Mouse (Mus musculus): Measurements from ENCODE around the gene Ccdc96. TPM values are rescaled to one million over a fixed set of nuclear protein-coding genes. Genes with fewer than 3 reads are reported as not detected.

The Ccdc96 gene
- polyA plus RNA-seq (2012; rRNA removed): 0.04 TPM in 1 of 2 replicates, not detected in the other

DNA sequence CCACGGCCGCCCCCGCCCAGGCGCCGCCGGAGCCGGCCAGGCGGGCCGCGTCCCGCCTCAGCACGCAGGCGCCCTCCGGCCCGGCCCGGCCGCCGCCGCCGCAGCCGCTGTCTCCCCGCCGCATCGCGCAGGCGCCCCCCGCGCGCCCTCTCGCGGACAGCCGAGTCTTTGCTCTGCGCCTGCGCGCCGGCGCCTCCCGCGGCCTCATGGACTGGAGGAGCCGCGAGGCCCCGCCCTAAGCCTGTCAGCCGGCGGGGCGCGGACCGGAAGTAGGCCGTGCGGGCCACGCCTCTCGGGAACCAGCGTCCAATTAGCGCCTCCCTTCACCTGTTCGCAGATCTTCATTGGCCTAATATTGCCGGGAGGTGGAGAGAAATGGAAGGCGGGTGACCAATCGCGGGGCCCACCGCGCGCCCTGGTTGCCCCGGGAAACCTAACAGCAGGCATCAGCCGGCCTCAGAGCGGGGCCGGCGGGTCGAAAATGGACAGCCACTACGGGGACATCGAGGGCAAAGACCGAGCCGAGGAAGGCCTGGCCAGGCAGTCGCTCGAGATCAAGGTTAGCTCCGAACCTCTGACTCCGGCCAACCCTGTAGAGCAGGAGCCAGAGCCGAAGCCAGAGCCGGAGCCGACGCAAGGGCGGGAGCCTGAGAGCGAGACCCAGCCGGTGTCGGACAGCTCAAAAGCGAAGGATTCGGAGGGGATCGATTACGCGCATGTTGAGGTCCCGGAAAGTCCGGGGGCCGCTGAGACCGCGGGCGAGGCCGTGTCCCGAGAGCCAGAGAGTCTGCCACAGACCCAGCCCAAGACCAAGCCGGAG is at the start of gene Ccdc96, which contains the start of gene Tada2b:
Gene Ccdc96, plus strand, starts transcription at position 418 of the 820 bp plus-strand sequence.
Gene Tada2b, minus strand, starts transcription at position 115 of the 820 bp plus-strand sequence.
- Histone ChIP-seq H3K4me3 (ENCODE audit: extremely low read depth, insufficient read depth, insufficient read length) (peak within 1 kb of the TSS; percentile 76), H3K36me3 (ENCODE audit: control insufficient read depth, insufficient read depth, low read length) (no peaks in the 10 kb centered on the region), H3K27ac (ENCODE audit: insufficient read depth, low read length) (peak within 1 kb of the TSS; percentile 59), H3K4me1 (ENCODE audit: control insufficient read depth, insufficient read depth, insufficient read length) (peaks cover 30% of the 10 kb centered on the region), H3K27me3 (ENCODE audit: control insufficient read depth, insufficient read depth, low read length) (no peaks in the 10 kb centered on the region)
- peak; percentile 4; the same call in 1 of the 2 replicates for TF ChIP-seq POLR2A (IDR thresholded peaks at IDR 0.05; ENCODE audit: low read depth, low read length)
- TF ChIP-seq CTCF (IDR thresholded peaks at IDR 0.05; ENCODE audit: extremely low read depth, insufficient read depth, insufficient read length, insufficient replicate concordance): peak; percentile 44; the same call in 1 of the 2 replicates
- DNase-seq (ENCODE audit: low read depth in 1 of 2, low spot score in 2 of 2): peak; percentile 97
- 6% methylated on average over 97 of the region's 97 CpGs for WGBS

DNA sequence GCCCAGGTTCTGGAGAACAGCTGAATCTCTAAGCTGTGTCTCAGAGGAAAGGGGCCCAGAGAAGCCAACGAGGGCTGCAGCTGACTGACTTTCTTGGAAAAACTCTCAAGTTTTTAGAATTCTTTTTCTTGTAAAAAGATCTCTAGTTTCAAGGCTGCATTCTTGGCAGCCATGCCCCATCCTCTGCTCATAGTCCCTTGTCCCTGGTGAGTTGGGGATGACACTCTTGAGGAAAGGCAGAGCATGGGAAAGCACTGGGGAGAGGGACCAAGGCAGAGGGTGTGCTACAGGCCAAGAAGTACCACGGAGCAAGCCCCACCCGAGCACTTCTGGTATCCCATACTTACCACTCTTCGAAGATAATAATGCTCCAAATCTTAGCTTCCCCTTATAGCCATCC is 47.5 kb upstream of the Ccdc96 start:
- no peak for DNase-seq (ENCODE audit: low read depth in 1 of 2, low spot score in 2 of 2)
- WGBS: 67% methylated on average over 4 of the region's 4 CpGs
- Histone ChIP-seq H3K4me3 (ENCODE audit: extremely low read depth, insufficient read depth, insufficient read length) (no peak overlapping the region), H3K27me3 (ENCODE audit: control insufficient read depth, insufficient read depth, low read length) (no peaks in the 10 kb centered on the region), H3K27ac (ENCODE audit: insufficient read depth, low read length) (no peak overlapping the region), H3K4me1 (ENCODE audit: control insufficient read depth, insufficient read depth, insufficient read length) (peaks cover 2% of the 10 kb centered on the region; the same call in 1 of the 2 replicates), H3K36me3 (ENCODE audit: control insufficient read depth, insufficient read depth, low read length) (no peaks in the 10 kb centered on the region)
- TF ChIP-seq POLR2A (IDR thresholded peaks at IDR 0.05; ENCODE audit: low read depth, low read length) (no peak), CTCF (IDR thresholded peaks at IDR 0.05; ENCODE audit: extremely low read depth, insufficient read depth, insufficient read length, insufficient replicate concordance) (no peak)

DNA sequence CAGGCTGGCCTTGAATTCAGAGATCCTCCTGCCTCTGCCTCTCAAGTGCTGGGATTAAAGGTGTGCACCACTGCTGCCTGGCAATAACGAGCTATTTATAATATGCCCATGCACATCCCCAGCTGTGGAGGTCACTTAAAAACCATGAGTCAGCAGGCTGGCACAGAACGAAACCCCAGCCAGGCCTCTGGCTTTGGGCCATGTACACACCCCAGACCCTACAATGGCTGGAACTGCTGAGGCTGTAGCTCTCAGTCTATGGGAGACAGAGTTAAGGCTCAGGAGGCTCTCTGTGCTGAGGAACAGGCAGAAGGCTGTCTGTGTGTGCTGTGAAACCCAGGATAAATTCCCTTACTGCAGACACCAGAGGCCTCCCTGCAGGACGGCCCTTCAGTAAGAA is 43.6 kb upstream of the Ccdc96 start:
- no peak overlapping the region for H3K27ac ChIP-seq (ENCODE audit: insufficient read depth, low read length)
- TF ChIP-seq CTCF (IDR thresholded peaks at IDR 0.05; ENCODE audit: extremely low read depth, insufficient read depth, insufficient read length, insufficient replicate concordance) (no peak), POLR2A (IDR thresholded peaks at IDR 0.05; ENCODE audit: low read depth, low read length) (no peak)
- WGBS: 59% methylated on average over 3 of the region's 3 CpGs
- DNase-seq (ENCODE audit: low read depth in 1 of 2, low spot score in 2 of 2): no peak
- H3K36me3 ChIP-seq (ENCODE audit: control insufficient read depth, insufficient read depth, low read length): no peaks in the 10 kb centered on the region
- no peaks in the 10 kb centered on the region for H3K27me3 ChIP-seq (ENCODE audit: control insufficient read depth, insufficient read depth, low read length)
- no peaks in the 10 kb centered on the region for H3K4me1 ChIP-seq (ENCODE audit: control insufficient read depth, insufficient read depth, insufficient read length)
- H3K4me3 ChIP-seq (ENCODE audit: extremely low read depth, insufficient read depth, insufficient read length): no peak overlapping the region

DNA sequence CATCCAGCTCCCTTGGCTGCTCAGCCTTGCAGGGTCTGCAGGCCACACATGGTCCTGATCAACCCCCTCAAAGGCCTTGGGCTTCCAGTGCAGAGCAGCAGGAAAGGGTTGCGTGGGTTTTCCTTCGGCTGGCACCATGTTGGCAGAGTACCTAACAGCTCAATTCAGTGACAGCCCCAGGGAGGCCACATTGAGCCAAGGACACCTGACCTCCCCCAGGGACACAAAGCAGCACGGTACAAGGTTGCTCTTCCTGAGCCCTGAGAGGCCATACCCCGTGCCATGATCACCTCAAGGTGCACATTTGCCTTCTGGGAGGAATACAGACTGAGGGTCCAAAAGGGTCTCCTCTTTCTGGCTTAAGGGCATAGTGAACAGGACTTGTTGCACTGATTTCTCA is 39.8 kb upstream of the Ccdc96 start:
- Histone ChIP-seq H3K4me1 (ENCODE audit: control insufficient read depth, insufficient read depth, insufficient read length) (no peaks in the 10 kb centered on the region), H3K27me3 (ENCODE audit: control insufficient read depth, insufficient read depth, low read length) (no peaks in the 10 kb centered on the region), H3K4me3 (ENCODE audit: extremely low read depth, insufficient read depth, insufficient read length) (no peak overlapping the region), H3K36me3 (ENCODE audit: control insufficient read depth, insufficient read depth, low read length) (no peaks in the 10 kb centered on the region), H3K27ac (ENCODE audit: insufficient read depth, low read length) (no peak overlapping the region)
- 57% methylated on average over 4 of the region's 4 CpGs for WGBS
- no peak for TF ChIP-seq CTCF (IDR thresholded peaks at IDR 0.05; ENCODE audit: extremely low read depth, insufficient read depth, insufficient read length, insufficient replicate concordance)
- DNase-seq (ENCODE audit: low read depth in 1 of 2, low spot score in 2 of 2): no peak

DNA sequence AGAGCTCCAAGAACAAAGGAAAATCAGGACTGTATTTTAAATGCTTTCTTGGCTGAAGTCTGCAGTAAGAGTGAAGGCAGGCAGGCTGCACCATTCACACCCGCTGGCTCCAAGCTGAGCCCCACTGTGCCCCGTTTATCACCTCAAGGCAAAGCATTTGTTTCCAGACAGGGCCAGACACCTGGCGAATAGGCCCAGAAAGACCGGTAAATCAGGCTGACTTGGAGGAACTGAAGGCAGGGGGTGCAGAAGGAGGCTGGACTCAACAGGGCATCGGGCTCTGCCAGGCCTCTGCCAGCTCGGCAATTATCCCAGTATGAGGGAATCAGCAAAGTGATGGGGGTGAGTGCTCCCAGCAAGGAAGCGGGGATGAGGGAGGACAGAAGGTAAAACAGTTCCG is 39.4 kb upstream of the Ccdc96 start:
- no peaks in the 10 kb centered on the region for H3K4me1 ChIP-seq (ENCODE audit: control insufficient read depth, insufficient read depth, insufficient read length)
- no peaks in the 10 kb centered on the region for H3K36me3 ChIP-seq (ENCODE audit: control insufficient read depth, insufficient read depth, low read length)
- DNase-seq (ENCODE audit: low read depth in 1 of 2, low spot score in 2 of 2): no peak
- TF ChIP-seq POLR2A (IDR thresholded peaks at IDR 0.05; ENCODE audit: low read depth, low read length): no peak
- TF ChIP-seq CTCF (IDR thresholded peaks at IDR 0.05; ENCODE audit: extremely low read depth, insufficient read depth, insufficient read length, insufficient replicate concordance): no peak
- H3K4me3 ChIP-seq (ENCODE audit: extremely low read depth, insufficient read depth, insufficient read length): no peak overlapping the region
- H3K27ac ChIP-seq (ENCODE audit: insufficient read depth, low read length): no peak overlapping the region
- WGBS: 47% methylated on average over 8 of the region's 8 CpGs
- no peaks in the 10 kb centered on the region for H3K27me3 ChIP-seq (ENCODE audit: control insufficient read depth, insufficient read depth, low read length)

DNA sequence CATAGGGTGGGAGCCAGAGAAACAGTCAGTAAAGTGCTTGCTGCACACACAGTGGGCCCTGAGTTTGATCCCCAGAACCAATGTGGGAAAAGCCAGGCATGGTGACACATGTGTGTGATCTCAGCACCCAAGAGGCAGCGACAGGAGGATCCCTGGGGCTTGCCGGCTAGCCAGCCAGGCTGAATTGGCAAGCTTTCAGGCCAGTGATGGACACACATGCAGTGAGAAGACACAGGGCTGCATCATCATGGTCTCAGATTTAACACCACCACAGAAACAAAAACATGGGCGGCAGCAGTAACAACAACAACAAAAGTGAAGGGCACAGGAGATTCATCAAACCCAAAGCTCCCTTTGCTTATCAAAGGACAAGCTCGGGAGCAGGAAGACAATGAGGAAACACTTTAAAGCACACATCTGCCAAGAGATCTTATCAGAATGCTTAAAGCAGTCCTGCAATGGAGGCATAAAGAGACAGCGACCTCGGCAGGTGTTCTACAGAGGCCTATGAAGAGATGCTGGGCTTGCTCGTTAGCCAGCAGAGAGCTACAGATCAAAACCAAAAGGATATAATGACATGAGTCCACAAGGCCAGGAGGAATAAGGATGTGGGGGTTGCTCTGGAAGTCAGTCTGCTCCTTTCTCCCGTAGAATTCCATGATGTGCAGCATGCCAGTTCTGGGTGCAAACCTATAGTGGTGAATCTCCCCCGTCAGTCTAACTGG is 38.1 kb upstream of the Ccdc96 start:
- H3K27me3 ChIP-seq (ENCODE audit: control insufficient read depth, insufficient read depth, low read length): no peaks in the 10 kb centered on the region
- TF ChIP-seq CTCF (IDR thresholded peaks at IDR 0.05; ENCODE audit: extremely low read depth, insufficient read depth, insufficient read length, insufficient replicate concordance) (no peak), POLR2A (IDR thresholded peaks at IDR 0.05; ENCODE audit: low read depth, low read length) (no peak)
- no peak overlapping the region for H3K4me3 ChIP-seq (ENCODE audit: extremely low read depth, insufficient read depth, insufficient read length)
- no peak overlapping the region for H3K27ac ChIP-seq (ENCODE audit: insufficient read depth, low read length)
- H3K4me1 ChIP-seq (ENCODE audit: control insufficient read depth, insufficient read depth, insufficient read length): peaks cover 2% of the 10 kb centered on the region; the same call in 1 of the 2 replicates
- DNase-seq (ENCODE audit: low read depth in 1 of 2, low spot score in 2 of 2): no peak
- WGBS: 40% methylated on average over 9 of the region's 9 CpGs
- no peaks in the 10 kb centered on the region for H3K36me3 ChIP-seq (ENCODE audit: control insufficient read depth, insufficient read depth, low read length)

Measured in spleen, adult 2 months (tissue).